Mouse (Mus musculus): ENCODE measurements around the gene Kif26a.

DNA sequence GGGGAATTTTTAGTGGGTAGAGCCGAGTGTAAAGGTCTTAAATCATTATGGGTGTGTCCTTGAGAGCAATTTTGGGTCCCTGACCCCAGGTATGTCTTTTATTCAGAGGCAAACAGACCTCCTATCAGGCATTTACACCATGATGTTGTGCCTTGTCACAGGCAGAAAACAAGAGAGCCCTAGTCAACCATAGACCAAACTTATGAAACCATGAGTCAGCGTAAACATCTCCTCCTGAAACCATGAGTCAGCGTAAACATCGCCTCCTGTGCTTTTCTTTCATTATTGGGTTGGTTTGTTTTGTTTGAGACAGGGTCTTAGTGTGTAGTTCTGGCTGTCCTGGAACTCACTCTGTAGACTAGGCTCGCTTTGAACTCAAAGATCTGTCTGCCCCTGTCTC, 42.8 kb upstream of the Kif26a start:
- TF ChIP-seq CTCF (IDR thresholded peaks at IDR 0.05; ENCODE audit: control insufficient read depth, insufficient read depth, insufficient replicate concordance, low read depth, low read length) (no peak), POLR2A (IDR thresholded peaks at IDR 0.05; ENCODE audit: control insufficient read depth, low read depth, low read length) (no peak)

Data from testis, adult 2 months (tissue).